Mouse (Mus musculus): Measurements from ENCODE around the gene Nrip1. TPM values are rescaled to one million over a fixed set of nuclear protein-coding genes. Genes with fewer than 3 reads are reported as not detected.

The Nrip1 gene
- total and polyA plus RNA-seq, 3 experiments, result not detected

GRCm38 (mm10) chr16:76386071-76386470 lies 12.4 kb upstream of the Nrip1 start:
- Histone ChIP-seq H3K4me1 (ENCODE audit: control insufficient read depth in 1 of 2, insufficient read depth in 2 of 2) (no peaks in the 10 kb centered on the region), H3K79me2 (replicated peaks; ENCODE audit: control insufficient read depth, extremely low read depth, insufficient read depth, poor library complexity, severe bottlenecking) (no peaks in the 10 kb centered on the region), H3K9ac (ENCODE audit: insufficient read depth, low read depth) (no peak overlapping the region), H3K4me2 (ENCODE audit: insufficient read depth, low read depth, poor library complexity, severe bottlenecking) (no peak overlapping the region), H3K36me3 (replicated peaks in 1 of 2; ENCODE audit: control insufficient read depth in 1 of 2, insufficient read depth in 1 of 2, low read length in 1 of 2) (no peaks in the 10 kb centered on the region), H3K4me3 (replicated peaks in 1 of 3; ENCODE audit: low read depth in 2 of 3, low read length in 2 of 3, poor library complexity in 1 of 3) (no peak overlapping the region), H3K9me3 (replicated peaks; ENCODE audit: low read length) (peaks cover 61% of the 10 kb centered on the region), H3K27me3 (replicated peaks) (no peaks in the 10 kb centered on the region), H3K27ac (ENCODE audit: insufficient read depth, low read depth) (no peak overlapping the region)
- DNase-seq (ENCODE audit: extremely low read depth), result no peak
- in situ Hi-C loops (cut with MboI; ENCODE audit: low pct_ligation_motif_present, low pct_unique_long_range_greater_than_20kb, low sequenced_read_pairs) (no loop called here), dilution Hi-C loops (cut with MboI; ENCODE audit: extremely low pct_ligation_motif_present, extremely low pct_unique_long_range_greater_than_20kb, low sequenced_read_pairs) (no loop called here)
- TF ChIP-seq EP300 (IDR thresholded peaks at IDR 0.05; ENCODE audit: low read length), result no peak
- no peak for TF ChIP-seq ZMIZ1 (IDR thresholded peaks at IDR 0.05; ENCODE audit: low read depth, low read length)
- TF ChIP-seq JUN (IDR thresholded peaks at IDR 0.05; ENCODE audit: insufficient read depth, low read depth, low read length), result no peak
- TF ChIP-seq RCOR1 (conservative IDR thresholded peaks at IDR 0.05; ENCODE audit: low read depth, low read length), result no peak

GRCm38 (mm10) chr16:76377211-76377610 lies 3.6 kb upstream of the Nrip1 start:
- no peak overlapping the region for H3K9ac ChIP-seq (ENCODE audit: insufficient read depth, low read depth)
- no peaks in the 10 kb centered on the region for H3K79me2 ChIP-seq (replicated peaks; ENCODE audit: control insufficient read depth, extremely low read depth, insufficient read depth, poor library complexity, severe bottlenecking)
- H3K4me2 ChIP-seq (ENCODE audit: insufficient read depth, low read depth, poor library complexity, severe bottlenecking), result no peak overlapping the region
- TF ChIP-seq ZNF384 (IDR thresholded peaks at IDR 0.05; ENCODE audit: low read depth, low read length) (no peak), TBP (conservative IDR thresholded peaks at IDR 0.05; ENCODE audit: low read depth, low read length) (no peak), SIN3A (IDR thresholded peaks at IDR 0.05; ENCODE audit: low read length) (no peak), POLR2AphosphoS2 (IDR thresholded peaks at IDR 0.05; ENCODE audit: low read depth, low read length) (no peak), CTCF (conservative IDR thresholded peaks at IDR 0.05 in 1 of 2, IDR thresholded peaks at IDR 0.05 in 1 of 2; ENCODE audit: low read depth in 2 of 2, low read length in 2 of 2) (no peak), ZKSCAN1 (IDR thresholded peaks at IDR 0.05; ENCODE audit: borderline replicate concordance, low read depth, low read length) (no peak), MEF2A (IDR thresholded peaks at IDR 0.05; ENCODE audit: borderline replicate concordance, low read depth, low read length) (no peak), HCFC1 (IDR thresholded peaks at IDR 0.05; ENCODE audit: low read depth, low read length) (no peak), NELFE (IDR thresholded peaks at IDR 0.05; ENCODE audit: low read depth, low read length) (no peak), E2F4 (IDR thresholded peaks at IDR 0.05; ENCODE audit: insufficient replicate concordance, low read depth, low read length) (no peak), RAD21 (IDR thresholded peaks at IDR 0.05; ENCODE audit: low read depth, low read length) (no peak), USF1 (IDR thresholded peaks at IDR 0.05; ENCODE audit: low read depth, low read length) (no peak), USF2 (conservative IDR thresholded peaks at IDR 0.05; ENCODE audit: low read depth, low read length) (no peak), GABPA (IDR thresholded peaks at IDR 0.05; ENCODE audit: insufficient replicate concordance, low read depth, low read length) (no peak), IRF4 (IDR thresholded peaks at IDR 0.05; ENCODE audit: low read depth, low read length) (no peak), TCF12 (IDR thresholded peaks at IDR 0.05; ENCODE audit: low read depth, low read length) (no peak), MXI1 (IDR thresholded peaks at IDR 0.05; ENCODE audit: low read depth, low read length) (no peak)
- peaks cover 87% of the 10 kb centered on the region for H3K9me3 ChIP-seq (replicated peaks; ENCODE audit: low read length)
- H3K36me3 ChIP-seq (replicated peaks in 1 of 2; ENCODE audit: control insufficient read depth in 1 of 2, insufficient read depth in 1 of 2, low read length in 1 of 2), result no peaks in the 10 kb centered on the region
- no peak overlapping the region for H3K4me3 ChIP-seq (replicated peaks in 1 of 3; ENCODE audit: low read depth in 2 of 3, low read length in 2 of 3, poor library complexity in 1 of 3)
- no peaks in the 10 kb centered on the region for H3K27me3 ChIP-seq (replicated peaks)
- H3K27ac ChIP-seq (ENCODE audit: insufficient read depth, low read depth), result no peak overlapping the region
- H3K4me1 ChIP-seq (ENCODE audit: control insufficient read depth in 1 of 2, insufficient read depth in 2 of 2), result no peaks in the 10 kb centered on the region
- in situ Hi-C loops (cut with MboI; ENCODE audit: low pct_ligation_motif_present, low pct_unique_long_range_greater_than_20kb, low sequenced_read_pairs), result no loop called here
- no peak for DNase-seq (ENCODE audit: extremely low read depth)
- dilution Hi-C loops (cut with MboI; ENCODE audit: extremely low pct_ligation_motif_present, extremely low pct_unique_long_range_greater_than_20kb, low sequenced_read_pairs), result no loop called here

Measured in CH12.LX (cell line).